Mouse (Mus musculus) adrenal gland, adult 8-10 months (tissue): ENCODE results near the gene Tmtc1. TPM values are rescaled to one million over a fixed set of nuclear protein-coding genes. Genes with fewer than 3 reads are reported as not detected.

Experiments used
- DNase-seq: peaks from one replicate; pipeline ENCODE4 v3.0.0; 2022
- total RNA-seq, 4 experiments: library from RNA; stranded (reverse); gene quantifications; 2 replicates each; pipeline ENCODE4 v1.2.4; 2022

The Tmtc1 gene
- total RNA-seq, 4 experiments from 2014 or later, result 18.5 to 22.4 (median 20.8) TPM

GRCm38 (mm10) chr6:148302261-148302660, 141.9 kb downstream of the Tmtc1 start:
- no peak for DNase-seq

DNA sequence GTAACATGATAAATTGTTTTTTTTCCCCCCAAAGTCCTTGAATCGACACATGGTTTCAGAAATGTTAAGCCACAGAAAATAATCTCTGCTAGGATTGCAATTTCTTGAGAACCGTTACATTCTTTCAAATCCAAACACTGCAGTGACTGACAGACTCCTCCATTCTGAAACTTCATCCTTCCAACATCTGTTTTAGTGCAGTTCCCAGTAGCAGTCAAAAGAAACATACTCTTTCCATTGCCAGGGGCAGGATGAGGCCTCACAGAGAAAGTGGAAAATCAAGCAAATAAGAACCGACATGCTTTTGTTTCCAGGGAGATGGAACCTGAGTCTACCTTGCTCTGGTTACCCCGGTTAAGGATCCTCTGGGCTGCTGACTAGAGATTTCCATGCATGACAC, 147.1 kb downstream of the Tmtc1 start:
- DNase-seq, result no peak

GRCm38 (mm10) chr6:148296418-148296817, 147.8 kb downstream of the Tmtc1 start:
- no peak for DNase-seq

GRCm38 (mm10) chr6:148294506-148294905, 149.7 kb downstream of the Tmtc1 start:
- DNase-seq, result no peak

GRCm38 (mm10) chr6:148290865-148291264, 153.3 kb downstream of the Tmtc1 start:
- DNase-seq, result no peak

- peak; percentile 30 for DNase-seq
Measured at GRCm38 (mm10) chr6:148283224-148283881, 160.8 kb downstream of the Tmtc1 start.

DNA sequence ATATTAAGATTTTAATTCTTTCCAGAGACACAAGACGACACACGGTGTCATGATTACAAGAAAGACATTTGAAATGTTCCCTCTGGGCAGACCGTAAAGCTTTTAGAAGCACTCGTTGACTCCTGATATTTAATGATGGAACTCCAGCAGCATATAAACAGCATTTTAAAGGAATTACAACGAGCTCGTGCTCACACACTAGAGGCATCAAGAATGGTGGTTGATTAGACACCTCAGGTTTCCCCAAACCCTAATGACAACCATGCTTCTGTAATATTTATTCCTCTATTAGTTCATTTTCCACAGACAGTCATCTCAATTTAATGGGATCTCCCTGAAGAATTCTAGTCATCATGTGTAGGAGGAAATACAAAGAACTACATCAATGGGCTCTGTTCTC, 164.9 kb downstream of the Tmtc1 start:
- no peak for DNase-seq

DNA sequence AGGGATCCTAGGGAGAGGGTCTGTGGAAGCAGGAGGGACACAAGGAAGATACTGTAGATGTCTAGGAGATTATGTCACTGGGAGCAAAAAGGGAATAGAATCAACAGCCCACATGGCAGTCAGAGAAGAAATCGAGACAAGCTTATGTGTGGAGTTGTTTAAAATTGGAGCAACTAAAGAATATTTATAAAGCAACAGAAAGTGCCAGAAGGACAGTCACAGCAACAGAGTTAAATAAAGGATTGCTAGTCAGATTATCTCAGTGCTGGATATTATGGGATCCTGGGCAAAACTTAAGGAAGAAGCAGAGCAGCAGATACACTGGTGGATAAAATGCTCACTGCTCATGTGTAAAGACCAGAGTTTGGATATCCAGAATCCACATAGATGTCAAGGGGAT, 167.8 kb downstream of the Tmtc1 start:
- DNase-seq, result no peak

DNA sequence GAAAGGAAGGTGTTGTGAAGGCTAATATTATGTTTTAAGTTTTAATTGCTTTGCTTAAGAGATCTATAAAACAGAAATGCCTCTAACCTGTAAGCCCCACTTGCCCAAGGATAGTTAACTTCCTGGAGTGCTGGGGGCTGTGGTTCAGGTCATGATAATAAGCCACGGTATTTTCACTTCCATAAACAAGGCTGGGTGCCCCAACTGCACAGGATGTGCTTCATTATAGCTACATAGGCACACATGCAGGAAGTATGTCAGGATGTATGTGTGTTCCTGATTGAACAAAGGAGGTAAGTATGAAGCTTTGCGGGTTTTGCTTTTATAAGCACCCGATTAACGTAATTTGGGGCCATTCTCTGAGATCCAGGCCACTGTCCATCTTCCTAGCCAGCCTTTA, 169.1 kb downstream of the Tmtc1 start:
- DNase-seq, result no peak

DNA sequence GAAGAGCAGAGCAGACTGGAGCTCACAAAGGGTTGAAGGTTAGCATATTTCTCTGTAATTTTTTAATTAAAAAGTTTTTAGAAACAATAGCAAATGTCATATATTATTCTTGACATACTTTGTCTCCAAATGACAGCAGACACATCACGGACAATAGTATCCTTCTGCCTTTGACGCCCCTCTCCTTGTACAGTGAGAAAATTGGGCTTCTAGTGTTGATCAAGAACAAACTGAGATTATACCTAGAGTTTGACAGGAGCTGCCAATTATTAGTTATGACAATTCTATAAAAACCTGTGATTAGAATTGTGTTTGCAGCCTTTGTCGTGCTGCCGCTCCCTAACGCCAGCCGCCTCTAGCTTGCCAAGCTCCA, 183.5 kb downstream of the Tmtc1 start:
- DNase-seq, result no peak

DNA sequence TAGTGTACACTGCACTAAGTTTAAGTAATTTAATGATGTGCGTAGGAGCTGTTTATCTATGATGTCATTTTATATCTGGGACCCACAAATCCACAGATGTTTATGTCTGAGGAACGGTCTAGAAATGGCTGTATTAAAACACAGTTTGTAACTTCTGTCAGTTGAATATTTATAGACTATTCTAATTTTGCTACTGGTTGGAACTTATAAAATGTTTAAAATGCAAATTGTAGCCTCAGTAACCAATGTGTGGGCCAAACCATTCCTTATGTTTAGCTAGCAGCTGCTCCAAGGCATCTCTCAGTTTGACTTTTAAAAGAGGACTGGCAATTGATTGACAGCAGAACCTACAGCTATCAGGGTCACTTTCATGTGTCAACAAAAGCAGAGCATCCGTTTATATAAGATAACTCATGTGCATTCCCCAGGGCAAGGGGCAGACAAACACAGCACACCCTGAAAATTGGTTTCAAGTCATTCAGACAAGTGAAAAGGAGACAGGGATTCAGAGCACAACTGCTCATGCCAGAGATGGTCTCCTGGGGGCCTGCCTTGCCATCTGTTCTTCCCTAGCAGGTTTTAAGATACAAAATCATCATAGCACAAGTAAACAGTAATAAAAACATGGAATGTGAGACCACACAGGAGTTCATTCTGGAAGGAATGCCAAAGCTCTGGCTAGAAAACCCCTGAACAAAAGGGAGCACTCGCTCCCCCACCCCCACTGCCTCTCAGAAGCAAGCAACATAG, 184.0 kb downstream of the Tmtc1 start:
- DNase-seq, result no peak

GRCm38 (mm10) chr6:148259074-148259473, 185.1 kb downstream of the Tmtc1 start:
- DNase-seq, result no peak

DNA sequence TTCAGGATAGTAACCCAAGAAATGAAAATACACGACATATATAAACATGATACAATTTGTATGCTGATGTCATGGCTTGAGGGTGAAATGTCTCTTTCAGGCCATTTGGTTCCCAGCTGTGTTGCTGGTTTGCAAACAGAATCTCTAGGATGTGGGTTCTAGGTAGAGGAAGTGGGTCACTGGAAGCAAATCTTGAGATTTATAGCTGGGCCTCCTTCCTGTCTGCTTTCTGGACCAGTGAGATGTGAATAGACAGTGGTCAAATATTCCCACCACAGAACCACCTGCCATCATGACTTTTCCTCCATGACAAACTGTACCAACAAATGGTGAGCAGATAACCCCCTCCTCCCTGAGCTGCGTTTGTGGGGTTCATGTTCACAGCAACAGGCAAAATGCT, 186.4 kb downstream of the Tmtc1 start:
- DNase-seq, result no peak

GRCm38 (mm10) chr6:148256109-148256508, 188.1 kb downstream of the Tmtc1 start:
- no peak for DNase-seq

DNA sequence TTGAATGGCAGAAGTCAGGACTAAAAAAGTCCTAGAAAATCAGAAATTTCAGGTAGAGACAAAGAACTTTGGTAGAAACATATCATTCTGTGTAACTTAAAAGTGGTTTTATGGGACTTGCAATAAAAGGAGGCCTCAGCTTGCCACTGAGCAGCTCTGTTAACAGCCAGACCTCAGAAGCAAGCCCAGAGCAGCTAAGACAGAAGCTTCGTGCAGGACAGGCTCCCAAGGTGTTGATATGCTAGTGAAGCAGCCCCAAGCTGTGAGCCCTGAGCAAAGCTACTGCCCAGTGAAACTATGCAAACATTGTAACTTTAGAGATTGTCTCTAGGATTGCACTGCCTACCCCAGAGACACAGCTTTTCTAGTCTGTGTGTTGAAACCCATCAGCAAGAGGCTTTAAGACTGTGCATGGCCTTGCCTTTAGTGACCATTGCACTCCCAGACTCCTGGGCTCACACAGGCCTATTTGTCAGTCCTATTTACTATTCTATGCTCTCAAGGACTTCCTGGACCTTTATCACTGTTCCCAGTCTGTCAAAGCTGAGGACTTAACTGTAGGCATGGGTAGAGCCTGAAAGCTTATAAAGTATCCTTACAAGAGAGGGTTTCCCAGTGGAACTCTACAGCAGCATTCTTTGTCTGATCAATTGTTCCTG, 188.7 kb downstream of the Tmtc1 start:
- DNase-seq, result no peak

- no peak for DNase-seq
Measured at GRCm38 (mm10) chr6:148249221-148249620, 195.0 kb downstream of the Tmtc1 start.

GRCm38 (mm10) chr6:148248625-148249024, 195.6 kb downstream of the Tmtc1 start:
- DNase-seq, result no peak

DNA sequence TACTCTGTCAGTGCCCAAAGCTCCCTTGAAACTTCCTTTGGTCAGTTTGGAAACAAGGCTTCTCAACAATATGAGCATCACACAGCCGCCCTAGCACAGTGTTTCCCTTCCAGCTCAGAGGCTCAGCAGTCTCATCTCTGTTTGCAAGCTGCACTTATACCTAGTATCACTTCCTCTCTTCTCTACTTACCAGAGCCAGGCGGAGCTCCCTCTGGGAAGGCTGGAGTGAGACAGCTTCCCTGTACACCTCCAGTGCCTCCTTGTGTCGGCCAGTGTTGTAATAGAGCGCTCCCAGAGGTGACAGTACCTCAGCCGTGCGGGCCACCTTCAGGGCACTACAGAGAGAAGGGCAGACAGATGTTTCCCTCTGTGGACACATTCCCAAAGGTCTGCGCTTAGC, 197.6 kb downstream of the Tmtc1 start:
- DNase-seq, result no peak

DNA sequence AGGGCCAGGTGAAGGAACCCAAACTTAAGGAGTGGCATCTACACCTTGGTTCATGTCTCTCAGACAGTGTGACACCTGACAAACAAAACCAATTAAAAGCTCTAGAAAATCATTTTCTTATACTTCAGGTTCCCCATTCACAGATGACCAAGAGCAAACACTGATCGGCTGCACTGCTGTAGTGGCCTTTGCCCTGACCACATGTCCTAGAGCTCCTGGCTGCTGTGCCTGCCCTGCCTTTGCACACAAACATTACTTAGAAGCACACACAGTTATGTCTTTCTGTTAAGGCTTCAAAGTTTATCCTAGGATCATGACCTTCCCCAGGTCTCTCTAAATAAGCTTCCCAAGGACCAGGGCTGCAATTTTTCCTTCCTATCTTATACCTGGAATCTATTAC, 199.4 kb downstream of the Tmtc1 start:
- no peak for DNase-seq

DNA sequence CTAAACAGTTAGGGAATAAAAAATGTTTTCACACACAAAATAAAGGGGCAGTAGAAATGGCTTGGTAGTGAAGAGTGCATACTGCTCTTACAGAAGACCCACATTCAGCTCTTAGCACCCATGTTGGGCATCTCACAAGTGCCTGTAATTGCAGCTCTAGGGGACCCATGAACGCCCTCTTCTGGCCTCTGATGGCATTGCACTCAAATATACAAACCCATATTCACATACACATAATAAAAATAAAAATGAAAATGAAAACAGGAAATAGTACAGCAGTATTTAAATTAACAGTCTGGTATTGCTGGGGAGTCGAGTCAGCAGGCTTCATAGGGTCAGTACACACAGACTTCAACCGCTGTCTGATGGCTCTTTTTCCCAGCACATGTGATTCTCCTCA, 201.9 kb downstream of the Tmtc1 start:
- DNase-seq, result no peak

- DNase-seq, result no peak
Measured at GRCm38 (mm10) chr6:148241685-148242084, 202.5 kb downstream of the Tmtc1 start.

GRCm38 (mm10) chr6:148239311-148239710, 204.9 kb downstream of the Tmtc1 start:
- DNase-seq, result no peak

DNA sequence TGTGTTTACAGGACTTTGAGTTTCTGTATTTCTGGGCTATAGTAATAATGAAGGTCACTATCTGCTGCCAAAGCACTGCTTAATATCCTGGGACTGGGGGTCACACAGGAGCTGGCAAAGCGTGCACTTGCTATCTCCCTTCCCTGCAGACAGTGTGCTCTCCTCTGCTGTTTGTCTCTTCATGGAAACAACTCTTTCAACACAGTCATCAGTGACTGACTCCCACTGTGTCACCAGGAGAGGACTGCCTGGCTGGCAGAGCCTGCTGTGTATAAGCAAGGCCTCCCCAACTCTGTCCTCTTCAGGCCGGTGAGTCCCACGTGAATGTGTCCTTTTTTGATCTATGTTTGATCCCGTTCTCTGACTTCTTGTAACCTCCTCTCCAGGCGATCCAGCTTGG, 206.7 kb downstream of the Tmtc1 start:
- no peak for DNase-seq
